Mouse (Mus musculus) thymus, adult 18-20 months (tissue): Measurements from ENCODE around the gene Ccdc127.

ENCODE experiments used
- DNase-seq, 2 experiments: peaks; one replicate each; pipeline ENCODE4 v3.0.0; 2022; ENCODE audit warnings: mixed read lengths in 2 of 2

The Ccdc127 gene

GRCm38 (mm10) chr13:74349566-74350434 lies at the start of gene Ccdc127, which contains the start of gene Sdha:
Ccdc127 (plus strand) TSS chr13:74350309.
Sdha (minus strand) TSS chr13:74350280.
- DNase-seq = peak; percentile 92 to 93

GRCm38 (mm10) chr13:74300925-74301606 lies 49.0 kb upstream of the Ccdc127 start:
- peak in 1 of 2 experiments; percentile 11 for DNase-seq

GRCm38 (mm10) chr13:74301607-74301984 lies 48.5 kb upstream of the Ccdc127 start:
- no peak for DNase-seq

GRCm38 (mm10) chr13:74302050-74303037 lies 47.8 kb upstream of the Ccdc127 start:
- DNase-seq = no peak

- no peak for DNase-seq
Observed at GRCm38 (mm10) chr13:74305380-74305779, 44.7 kb upstream of the Ccdc127 start.

GRCm38 (mm10) chr13:74305780-74306179 lies 44.3 kb upstream of the Ccdc127 start:
- DNase-seq = no peak

GRCm38 (mm10) chr13:74314616-74315015 lies 35.5 kb upstream of the Ccdc127 start:
- DNase-seq = no peak

- no peak for DNase-seq
Observed at GRCm38 (mm10) chr13:74316386-74316785, 33.7 kb upstream of the Ccdc127 start.

- DNase-seq = no peak
Observed at GRCm38 (mm10) chr13:74316789-74317169, 33.3 kb upstream of the Ccdc127 start.

- DNase-seq = peak; percentile 91 to 94
Observed at GRCm38 (mm10) chr13:74317170-74317849, 32.8 kb upstream of the Ccdc127 start, which contains the start of gene Pdcd6. Pdcd6 (minus strand) TSS chr13:74317580.

GRCm38 (mm10) chr13:74329321-74329720 lies 20.8 kb upstream of the Ccdc127 start:
- DNase-seq = no peak

- DNase-seq = no peak
Observed at GRCm38 (mm10) chr13:74341036-74341435, 9.1 kb upstream of the Ccdc127 start.

GRCm38 (mm10) chr13:74350435-74350906 lies 362 bp downstream of the Ccdc127 start:
- no peak for DNase-seq

GRCm38 (mm10) chr13:74356491-74356890 lies 6.4 kb downstream of the Ccdc127 start:
- DNase-seq = no peak

- DNase-seq = no peak
Observed at GRCm38 (mm10) chr13:74362218-74362617, 12.1 kb downstream of the Ccdc127 start.

- DNase-seq = no peak
Observed at GRCm38 (mm10) chr13:74363176-74363858, 13.2 kb downstream of the Ccdc127 start.

- no peak for DNase-seq
Observed at GRCm38 (mm10) chr13:74363859-74364235, 13.7 kb downstream of the Ccdc127 start, which contains the start of gene Lrrc14b. Lrrc14b (minus strand) TSS chr13:74364005.

GRCm38 (mm10) chr13:74381533-74382276 lies 31.6 kb downstream of the Ccdc127 start:
- no peak for DNase-seq

GRCm38 (mm10) chr13:74382289-74382688 lies 32.2 kb downstream of the Ccdc127 start:
- DNase-seq = no peak

GRCm38 (mm10) chr13:74389730-74390129 lies 39.6 kb downstream of the Ccdc127 start:
- no peak for DNase-seq
